Mouse (Mus musculus): ENCODE measurements around the gene Lipm.

Lipm gene

DNA sequence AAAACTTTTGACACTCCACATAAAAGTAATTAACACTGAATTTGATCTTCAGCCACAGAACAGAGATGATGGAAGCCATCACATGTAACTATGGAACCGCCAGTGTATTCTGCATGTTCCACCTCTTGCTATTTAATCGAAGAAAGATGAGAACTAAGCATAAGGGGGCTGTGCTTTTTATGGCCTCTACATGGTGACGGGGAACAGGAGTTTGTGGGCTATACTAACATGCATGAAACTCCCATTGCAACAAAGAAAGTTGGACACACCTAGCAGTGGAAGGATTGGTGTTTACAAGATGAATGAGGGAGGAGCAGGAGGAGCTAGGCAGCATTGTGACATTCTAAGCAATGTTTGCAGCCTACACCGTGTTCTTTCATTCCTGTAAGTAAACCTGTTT lies at the start of gene Lipm:
Gene Lipm (plus strand): TSS at position 301 of the 400 bp plus-strand sequence.
- no peak for DNase-seq (ENCODE audit: low spot score)

DNA sequence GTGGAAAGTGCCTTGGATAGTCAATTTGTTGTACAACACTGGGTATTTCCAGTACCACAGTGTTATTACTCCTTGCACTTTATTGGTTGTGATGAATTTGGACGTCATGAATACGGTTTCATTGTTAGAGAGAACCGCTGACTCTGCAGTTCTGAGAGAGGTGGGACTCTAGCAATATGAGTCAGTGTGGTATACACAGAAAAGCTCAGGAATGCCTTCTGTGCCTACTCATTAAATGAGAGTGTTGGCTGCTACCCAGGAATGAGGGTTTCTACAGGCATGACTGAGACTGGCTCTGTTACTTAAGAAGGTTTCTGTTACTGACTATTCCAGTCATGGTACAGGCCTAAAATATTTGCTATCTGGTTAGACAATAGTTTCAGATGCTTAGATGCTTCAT lies 49.2 kb upstream of the Lipm start:
- DNase-seq (ENCODE audit: low spot score), result no peak

DNA sequence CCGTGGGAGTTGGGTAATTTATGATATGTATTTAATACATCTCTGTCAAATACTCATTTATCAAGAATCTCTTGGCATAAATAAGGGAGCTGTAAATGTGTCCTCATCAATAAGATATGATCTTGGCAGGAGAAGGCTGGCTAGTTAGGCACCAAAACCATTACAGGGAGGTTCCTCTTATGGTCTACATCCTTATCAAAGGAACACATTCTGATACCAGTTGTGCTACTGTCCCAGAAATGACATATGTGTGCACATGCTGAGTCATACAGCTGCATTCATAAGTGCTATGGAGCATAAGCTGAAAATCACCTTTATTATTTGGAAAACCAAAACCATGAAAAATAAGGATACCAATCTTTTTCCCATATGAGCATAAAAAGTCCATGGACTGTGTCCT lies 37.2 kb upstream of the Lipm start:
- DNase-seq (ENCODE audit: low spot score), result no peak

DNA sequence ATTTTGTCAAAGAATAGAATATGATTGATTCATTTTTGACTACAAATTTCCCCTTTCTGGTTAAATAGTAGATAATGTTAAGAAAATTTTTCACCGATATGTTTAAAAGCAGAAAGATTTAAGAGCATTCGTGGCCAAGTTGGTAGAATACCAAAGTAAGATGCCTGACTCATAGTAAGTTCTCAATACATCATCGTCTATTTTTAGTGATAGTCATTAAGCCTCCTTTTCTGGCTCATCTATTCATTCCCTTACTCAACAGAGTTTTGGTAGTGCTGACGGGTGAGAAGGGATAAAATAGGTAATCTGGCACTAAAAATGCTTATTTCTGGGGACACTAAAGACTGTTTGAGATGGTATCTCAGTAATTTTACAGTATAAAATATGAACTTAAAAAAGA lies 36.7 kb upstream of the Lipm start:
- DNase-seq (ENCODE audit: low spot score), result no peak

GRCm38 (mm10) chr19:34066779-34067472 lies 33.8 kb upstream of the Lipm start, which contains the start of gene Lipn:
TSS of gene Lipn (plus strand) at chr19:34067358.
- DNase-seq (ENCODE audit: low spot score), result no peak

DNA sequence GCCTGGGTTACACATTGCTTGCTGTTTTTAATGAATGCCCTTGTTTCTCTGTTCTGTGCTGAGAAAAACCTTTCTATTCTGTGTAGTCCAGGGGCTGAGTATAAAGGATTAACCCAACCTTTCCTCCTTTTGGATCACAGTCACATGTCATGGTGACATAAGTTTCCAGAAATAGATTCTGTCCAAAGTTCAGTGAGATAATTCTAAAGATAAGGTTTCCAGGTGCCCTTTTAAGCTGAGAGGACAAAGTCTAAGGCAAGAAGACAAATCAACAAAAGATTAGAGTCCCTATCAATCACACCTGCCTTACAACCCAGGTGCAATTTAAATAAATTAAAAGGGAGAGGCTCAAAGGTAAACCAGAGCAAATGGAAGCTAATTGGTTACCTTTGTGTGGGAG lies 26.5 kb upstream of the Lipm start:
- DNase-seq (ENCODE audit: low spot score), result no peak

GRCm38 (mm10) chr19:34078130-34078529 lies 22.6 kb upstream of the Lipm start:
- no peak for DNase-seq (ENCODE audit: low spot score)

DNA sequence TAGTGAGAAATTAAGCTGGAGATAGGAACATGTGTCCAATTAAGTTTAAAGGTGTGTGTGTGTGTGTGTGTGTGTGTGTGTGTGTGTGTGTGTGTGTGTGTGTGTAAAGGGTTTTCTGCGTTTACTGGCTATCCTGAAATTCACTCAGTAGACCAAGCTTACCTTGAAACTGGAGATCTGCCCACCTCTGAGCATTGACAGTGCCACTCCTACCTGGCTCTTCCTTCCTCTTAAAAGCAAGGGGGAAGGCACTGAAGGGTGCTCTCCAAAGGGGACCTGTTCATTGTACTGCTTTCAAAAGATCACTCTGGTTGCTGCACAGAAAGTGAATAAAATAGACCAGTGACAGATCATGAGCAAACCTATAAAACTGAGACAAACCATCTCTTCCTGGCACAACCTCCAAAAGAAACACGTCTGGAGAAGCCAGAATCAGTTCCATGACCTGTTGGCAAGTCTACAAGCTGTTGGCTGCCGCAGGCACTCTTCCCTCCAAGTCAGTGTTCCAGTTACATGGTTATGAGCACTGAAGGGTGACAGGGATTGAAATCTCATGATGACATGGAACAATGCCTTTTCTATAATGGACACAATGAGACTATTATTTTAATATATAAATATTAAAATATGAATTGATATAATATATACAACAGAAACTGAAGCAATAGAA lies 11.6 kb upstream of the Lipm start:
- DNase-seq (ENCODE audit: low spot score), result no peak

DNA sequence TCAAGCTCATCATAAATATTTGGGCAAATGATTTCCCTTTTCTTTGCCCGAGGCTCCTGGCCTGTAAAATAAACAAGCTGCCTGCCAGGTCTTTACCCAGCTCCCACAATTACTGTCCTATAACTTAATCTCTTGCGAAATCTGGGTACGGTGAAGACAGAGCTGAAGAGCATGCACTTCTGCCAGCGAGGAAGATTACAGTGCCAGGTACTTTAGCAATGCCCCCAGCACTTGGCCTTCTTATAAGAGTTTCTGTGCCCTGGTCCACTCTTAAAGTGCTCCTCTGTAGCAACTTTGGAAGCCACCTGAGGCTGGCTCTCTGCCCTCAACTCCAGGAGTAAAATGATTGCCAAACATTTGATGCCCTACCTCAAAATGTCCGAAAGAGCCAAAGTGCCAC lies 5.4 kb upstream of the Lipm start:
- DNase-seq (ENCODE audit: low spot score), result no peak

DNA sequence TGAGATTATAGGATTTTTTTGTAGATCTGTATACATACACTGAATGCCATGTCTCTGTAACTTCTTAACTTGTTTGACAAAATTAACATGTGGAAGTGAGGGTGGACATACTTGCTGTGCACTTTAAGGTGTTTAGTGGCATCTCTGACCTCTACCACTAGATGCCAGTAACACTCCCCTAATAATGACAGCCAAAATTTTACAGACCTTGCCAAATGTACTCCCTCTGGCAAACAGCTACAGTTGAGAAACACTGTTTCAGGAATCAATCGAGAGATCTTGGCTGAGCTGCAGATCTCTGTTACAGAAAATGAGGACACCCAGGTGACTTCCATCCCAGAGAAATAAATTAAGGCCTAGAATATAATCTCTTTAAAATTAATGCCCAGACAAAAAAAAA lies 4.5 kb upstream of the Lipm start:
- DNase-seq (ENCODE audit: low spot score), result no peak

DNA sequence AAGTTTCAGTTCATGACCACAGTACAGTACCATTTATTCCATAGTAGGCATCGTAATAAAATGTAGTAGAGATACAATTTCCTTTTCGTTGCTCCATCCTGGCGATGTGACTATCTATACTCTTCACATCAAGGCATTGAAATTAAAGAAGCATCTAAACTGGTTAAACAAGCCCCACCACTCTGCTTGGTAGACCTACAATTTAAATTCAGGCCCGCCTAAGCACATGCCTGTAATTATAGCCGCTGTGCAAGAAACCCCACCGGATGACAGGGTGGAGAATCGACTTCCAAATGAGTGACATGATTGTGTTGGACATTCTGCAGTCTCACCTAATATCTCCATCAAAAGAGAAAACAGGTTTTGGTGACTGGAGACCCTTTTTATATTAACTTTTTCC lies 1.2 kb downstream of the Lipm start:
- no peak for DNase-seq (ENCODE audit: low spot score)

- DNase-seq (ENCODE audit: low spot score), result no peak
Observed at GRCm38 (mm10) chr19:34104841-34105240, 4.1 kb downstream of the Lipm start.

DNA sequence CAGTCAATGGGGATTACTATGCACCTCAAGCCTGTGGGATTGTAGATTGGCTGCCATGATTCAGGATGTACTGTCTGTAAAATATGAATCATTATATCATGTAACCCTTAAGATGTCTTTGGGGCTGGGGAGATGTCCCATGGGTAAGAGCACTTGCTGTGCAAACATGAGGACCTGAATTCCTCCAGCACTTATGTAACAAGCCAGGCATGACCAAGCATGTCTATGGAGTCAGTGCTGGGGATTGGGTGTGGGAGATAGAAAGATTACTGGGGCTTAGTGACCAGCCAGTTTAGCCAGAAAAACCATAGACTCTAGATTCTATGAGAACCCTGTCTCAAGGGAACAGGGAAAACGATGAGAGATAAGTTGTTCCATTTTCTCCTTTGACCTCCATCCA lies 18.4 kb downstream of the Lipm start:
- no peak for DNase-seq (ENCODE audit: low spot score)

GRCm38 (mm10) chr19:34119653-34120052 lies 18.9 kb downstream of the Lipm start:
- DNase-seq (ENCODE audit: low spot score), result no peak

GRCm38 (mm10) chr19:34120107-34120731 lies 19.5 kb downstream of the Lipm start:
- DNase-seq (ENCODE audit: low spot score), result no peak

DNA sequence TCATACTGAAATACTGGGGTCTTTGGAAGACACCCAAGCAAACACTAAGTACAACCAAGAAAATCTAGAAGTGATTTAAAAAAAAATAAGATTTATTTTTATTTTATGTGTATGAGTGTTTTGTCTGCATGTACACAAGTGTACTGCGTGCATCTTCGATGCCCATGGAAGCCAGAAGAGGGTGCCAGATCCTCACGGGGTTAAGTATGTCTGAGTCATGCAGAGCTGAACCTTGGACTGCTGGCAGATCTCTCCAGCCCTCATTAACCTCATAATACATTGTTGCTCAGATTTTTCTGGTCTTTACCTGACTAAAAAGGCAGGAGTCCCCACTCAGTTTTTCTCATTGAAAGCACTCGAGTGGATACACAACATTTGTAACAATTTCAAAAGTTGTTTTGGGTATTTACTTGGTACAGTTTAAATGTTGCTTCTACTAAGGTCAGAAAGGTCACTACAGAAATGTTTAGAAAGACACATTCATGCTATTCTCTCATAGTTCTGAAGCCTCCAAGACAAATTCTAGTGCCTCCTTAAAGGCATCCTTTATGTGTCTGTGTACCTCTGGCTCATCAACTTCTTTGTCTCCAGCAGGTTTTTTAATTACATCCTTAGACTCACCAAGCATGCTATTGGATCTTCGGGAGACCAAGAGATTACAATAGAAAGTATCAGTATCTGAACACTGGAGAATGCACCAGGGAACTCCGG lies 38.1 kb downstream of the Lipm start:
- DNase-seq (ENCODE audit: low spot score), result no peak

DNA sequence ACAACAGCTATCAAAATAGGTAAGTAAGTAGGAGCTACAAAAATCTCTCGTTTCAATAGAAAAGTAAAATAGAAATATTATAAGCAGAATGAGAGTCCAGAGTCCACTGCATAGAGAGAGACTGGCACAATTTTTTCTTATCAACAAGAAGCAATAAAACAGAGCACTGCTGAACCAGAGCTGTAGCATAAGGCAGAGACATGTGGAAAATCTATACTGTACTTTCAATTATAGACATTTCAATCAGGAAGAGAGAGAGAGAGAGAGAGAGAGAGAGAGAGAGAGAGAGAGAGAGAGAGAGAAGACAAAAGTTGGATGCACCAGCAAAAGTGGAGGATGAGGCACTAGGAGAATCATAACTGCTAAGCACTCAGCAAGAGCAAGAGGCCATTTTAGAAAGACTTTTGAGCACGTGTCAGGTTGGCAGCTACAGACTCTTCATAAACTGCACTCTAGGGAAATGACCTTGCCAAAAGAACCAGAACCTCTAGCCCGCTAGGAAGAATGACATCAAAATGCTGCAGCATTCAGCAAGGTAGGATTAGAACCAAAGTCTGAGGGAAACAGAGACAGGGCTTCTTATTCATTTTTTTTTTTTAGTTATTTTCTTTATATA lies 38.8 kb downstream of the Lipm start:
- no peak for DNase-seq (ENCODE audit: low spot score)

DNA sequence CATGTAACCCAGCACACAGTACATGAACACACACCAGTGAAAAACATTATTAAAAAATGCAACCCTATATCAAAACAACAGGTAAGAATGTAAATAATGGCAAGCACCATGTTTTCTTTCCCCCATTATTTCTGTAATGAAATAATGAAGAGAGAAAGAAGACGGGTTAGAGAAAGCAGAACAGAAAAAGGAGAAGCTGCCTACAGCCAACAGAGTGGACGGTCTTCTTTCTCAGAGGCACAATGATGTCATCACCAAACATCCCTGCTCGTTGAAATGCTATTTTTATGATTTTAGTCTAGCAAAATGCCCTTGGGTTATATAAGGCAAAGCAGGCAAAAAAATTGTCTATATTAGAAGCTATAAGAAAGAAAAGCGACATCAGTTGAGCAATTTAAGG lies 47.7 kb downstream of the Lipm start:
- no peak for DNase-seq (ENCODE audit: low spot score)

- peak; percentile 56 for DNase-seq (ENCODE audit: low spot score)
Observed at GRCm38 (mm10) chr19:34151909-34152308, 51.2 kb downstream of the Lipm start.

DNA sequence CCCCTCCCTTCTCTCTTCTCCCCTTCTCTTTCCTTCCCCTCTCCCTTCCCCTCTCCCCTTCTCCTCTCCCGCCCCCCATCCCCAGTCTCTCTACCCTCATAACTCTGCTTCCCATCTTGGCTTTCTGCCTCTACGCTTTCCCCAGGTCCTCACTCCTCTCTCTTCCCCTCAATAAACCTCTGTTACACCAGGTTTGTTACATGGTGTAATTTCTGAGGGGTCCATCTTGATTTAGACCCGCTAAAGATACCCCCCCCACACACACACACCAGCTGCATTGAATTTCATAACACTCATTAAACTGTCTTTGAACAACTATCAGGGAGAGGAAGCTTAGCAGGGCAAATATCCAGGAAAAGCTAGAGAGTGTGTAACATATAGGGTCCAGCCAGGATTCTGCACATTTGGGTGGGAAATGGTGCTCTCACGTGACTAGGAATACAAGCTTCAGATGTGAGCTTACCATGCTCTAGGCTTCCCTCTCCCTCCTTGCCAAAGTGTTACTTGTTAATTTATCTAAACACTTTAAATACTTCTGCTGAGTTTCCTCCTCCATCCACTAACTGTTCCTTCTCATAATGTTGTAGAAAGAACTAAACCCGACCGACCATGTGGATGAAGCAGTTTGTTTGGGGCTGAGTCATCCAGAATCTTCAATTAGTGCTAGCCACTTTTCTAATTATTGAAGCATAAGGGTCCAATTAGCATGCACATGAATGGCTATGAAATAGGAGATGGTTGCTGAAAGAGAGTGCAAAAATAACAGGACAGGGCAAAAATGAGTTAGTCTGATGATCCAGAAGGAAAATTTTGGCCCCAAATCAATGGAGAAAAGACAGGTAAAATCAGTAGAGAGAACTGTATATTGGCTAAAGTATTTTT lies 52.8 kb downstream of the Lipm start:
- DNase-seq (ENCODE audit: low spot score), result no peak

- no peak for DNase-seq (ENCODE audit: low spot score)
Observed at GRCm38 (mm10) chr19:34162693-34163092, 62.0 kb downstream of the Lipm start.
